In the genomic region with DNA sequence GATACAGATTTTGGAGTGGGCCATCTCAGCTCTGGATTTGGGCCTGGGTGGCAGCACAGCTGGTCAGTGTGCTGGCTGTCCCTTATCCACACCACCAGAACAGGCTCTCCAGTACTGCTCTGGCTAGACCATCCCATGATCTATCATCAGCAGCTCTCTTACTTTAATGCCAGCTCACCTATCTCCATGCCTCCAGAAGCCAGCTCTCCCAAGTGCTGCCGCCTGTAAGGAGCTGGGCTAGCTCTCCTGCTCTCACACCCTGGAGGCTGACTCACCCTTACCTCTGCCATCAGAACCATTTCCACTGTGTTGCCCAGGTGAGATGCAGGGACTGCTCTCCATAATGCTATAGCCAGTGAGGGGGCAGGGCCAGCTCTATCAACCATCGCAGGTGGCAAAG, we compare ENCODE assay signal across 26 mouse cellular contexts. TPM values are rescaled to one million over a fixed set of nuclear protein-coding genes. Genes with fewer than 3 reads are reported as not detected.
DNase-seq lines count a peak whose midpoint lies in the region; ATAC-seq and TF ChIP-seq lines count a peak whose summit lies in the region.
"Had no signal": no experiment of that assay in that cellular context is flagged by ENCODE, and none has a peak within 500 bp of the region (broad histone marks: within the 10 kb centered on the region; RNA-seq: fewer than 3 reads in every experiment).

No protein-coding gene starts in this region.

- no peak for TF ChIP-seq CTCF in stomach, postnatal 0 days (IDR thresholded peaks at IDR 0.05; ENCODE audit: low read depth)

- TF ChIP-seq EP300 in stomach, postnatal 0 days (optimal IDR thresholded peaks at IDR 0.05): no peak

- no peak overlapping the region for H3K9ac ChIP-seq in liver, embryonic 15.5 days
- no peak overlapping the region for H3K9ac ChIP-seq in liver, embryonic 12.5 days
- H3K9ac ChIP-seq in stomach, postnatal 0 days (ENCODE audit: low read length): no peak overlapping the region
- H3K9ac ChIP-seq: embryonic facial prominence, embryonic 15.5 days; liver, embryonic 14.5 days; neural tube, embryonic 15.5 days had no signal

- H3K4me3 ChIP-seq in liver, embryonic 15.5 days (replicated peaks): no peak overlapping the region
- no peak overlapping the region for H3K4me3 ChIP-seq in liver, embryonic 12.5 days
- no peak overlapping the region for H3K4me3 ChIP-seq in stomach, postnatal 0 days (ENCODE audit: low read depth, low read length)
- H3K4me3 ChIP-seq: embryonic facial prominence, embryonic 15.5 days; heart, embryonic 10.5 days; neural tube, embryonic 15.5 days had no signal

- peak; percentile 84 for DNase-seq in heart, adult 11 months
- DNase-seq in heart, adult 18-20 months: no peak
- peak; percentile 14 for DNase-seq in right cerebral cortex, adult 18-20 months
- no peak for DNase-seq in right cerebral cortex, adult 2 months (ENCODE audit: low spot score in 2 of 2)
- no peak for DNase-seq in stomach, postnatal 0 days (ENCODE audit: low spot score)
- DNase-seq in heart, postnatal 4 days: no peak
- DNase-seq: adrenal gland, postnatal 36 days; B cell, adult 2 months; cerebellum, adult 11-12 months; cerebellum, postnatal 14 days; embryo, embryonic 11 days; gastrocnemius, postnatal 25 days; kidney, adult 18-20 months; kidney, postnatal 4 days; lung, postnatal 10 days had no signal

- 76% methylated on average over 2 of the region's 2 CpGs for WGBS in liver, embryonic 15.5 days (ENCODE audit: insufficient replicate concordance)
- 83% methylated on average over 2 of the region's 2 CpGs for WGBS in liver, embryonic 12.5 days (ENCODE audit: insufficient replicate concordance)
- 94% methylated on average over 2 of the region's 2 CpGs for WGBS in stomach, postnatal 0 days

- H3K4me2 ChIP-seq in liver, embryonic 15.5 days: no peak overlapping the region
- H3K4me2 ChIP-seq in liver, embryonic 12.5 days: no peak overlapping the region
- no peak overlapping the region for H3K4me2 ChIP-seq in stomach, postnatal 0 days (replicated peaks; ENCODE audit: low read depth)
- H3K4me2 ChIP-seq: embryonic facial prominence, embryonic 15.5 days; neural tube, embryonic 15.5 days had no signal

- peaks cover 48% of the 10 kb centered on the region for H3K36me3 ChIP-seq in liver, embryonic 15.5 days (replicated peaks)
- H3K36me3 ChIP-seq in liver, embryonic 12.5 days: peaks cover 86% of the 10 kb centered on the region
- peaks cover 31% of the 10 kb centered on the region for H3K36me3 ChIP-seq in stomach, postnatal 0 days (ENCODE audit: control insufficient read depth, insufficient read depth, low read length)

- H3K9me3 ChIP-seq in liver, embryonic 15.5 days (replicated peaks): no peaks in the 10 kb centered on the region
- no peaks in the 10 kb centered on the region for H3K9me3 ChIP-seq in liver, embryonic 12.5 days (replicated peaks)
- no peaks in the 10 kb centered on the region for H3K9me3 ChIP-seq in stomach, postnatal 0 days (ENCODE audit: control insufficient read depth, low read length)
- H3K9me3 ChIP-seq: embryonic facial prominence, embryonic 15.5 days; G1E; heart, embryonic 10.5 days; neural tube, embryonic 15.5 days had no signal

- ATAC-seq in liver, embryonic 15.5 days (ENCODE audit: insufficient read depth): 0 out of 2 replicates have a peak, but pooled peaks have one; percentile 3
- no peak for ATAC-seq in liver, embryonic 12.5 days
- peak; percentile 55 for ATAC-seq in stomach, postnatal 0 days (ENCODE audit: low FRiP score, low TSS enrichment)
- ATAC-seq: forebrain, embryonic 16.5 days; Patski had no signal

- H3K27me3 ChIP-seq in liver, embryonic 15.5 days: no peaks in the 10 kb centered on the region
- no peaks in the 10 kb centered on the region for H3K27me3 ChIP-seq in liver, embryonic 12.5 days (replicated peaks)
- H3K27me3 ChIP-seq in stomach, postnatal 0 days (ENCODE audit: control insufficient read depth, insufficient read depth, low read length): no peaks in the 10 kb centered on the region
- H3K27me3 ChIP-seq: CH12.LX; embryonic facial prominence, embryonic 15.5 days; neural tube, embryonic 15.5 days; Patski had no signal

- no peak overlapping the region for H3K27ac ChIP-seq in liver, embryonic 15.5 days (replicated peaks)
- H3K27ac ChIP-seq in liver, embryonic 12.5 days: no peak overlapping the region
- H3K27ac ChIP-seq in stomach, postnatal 0 days (replicated peaks): no peak overlapping the region
- H3K27ac ChIP-seq: embryonic facial prominence, embryonic 15.5 days; heart, embryonic 10.5 days; hindbrain, postnatal 0 days; liver, embryonic 14.5 days; neural tube, embryonic 15.5 days had no signal

- no peaks in the 10 kb centered on the region for H3K4me1 ChIP-seq in liver, embryonic 15.5 days (replicated peaks)
- H3K4me1 ChIP-seq in liver, embryonic 12.5 days: no peaks in the 10 kb centered on the region
- H3K4me1 ChIP-seq in stomach, postnatal 0 days (replicated peaks; ENCODE audit: control insufficient read depth, insufficient read depth): no peaks in the 10 kb centered on the region
- H3K4me1 ChIP-seq: embryonic facial prominence, embryonic 15.5 days; heart, embryonic 10.5 days; neural tube, embryonic 15.5 days had no signal

RNA-seq across cellular contexts. Expression of a gene that starts 25.7 kb away (rescaled TPM):
- 10 to 100 TPM; 11.8 to 14.6 TPM for total RNA-seq in heart, adult 18-20 months (2021)
- polyA plus RNA-seq in liver, embryonic 15.5 days (2015; fragmentation: Nextera tagmentation; extraction: Ambion mirVana): 16.5 and 17.5 TPM in 2 replicates
- polyA plus RNA-seq in liver, embryonic 12.5 days (2016; fragmentation: Nextera tagmentation; extraction: Ambion mirVana): 21.8 and 24.3 TPM in 2 replicates
- 37.4 and 39.6 TPM in 2 replicates for polyA plus RNA-seq in stomach, postnatal 0 days (2015; fragmentation: Nextera tagmentation; extraction: Ambion mirVana)
- total RNA-seq in heart, postnatal 4 days (2021): 10 to 100 TPM; 23.3 to 23.5 TPM

RNA-seq across cellular contexts. Expression of a gene that starts 46.8 kb away (rescaled TPM):
- 10 to 100 TPM; 22.5 to 25.4 TPM for total RNA-seq in heart, adult 18-20 months (2021)
- 25.1 and 25.5 TPM in 2 replicates for polyA plus RNA-seq in liver, embryonic 15.5 days (2015; fragmentation: Nextera tagmentation; extraction: Ambion mirVana)
- polyA plus RNA-seq in liver, embryonic 12.5 days (2016; fragmentation: Nextera tagmentation; extraction: Ambion mirVana): 50.9 and 51.3 TPM in 2 replicates
- 41.4 and 43.8 TPM in 2 replicates for polyA plus RNA-seq in stomach, postnatal 0 days (2015; fragmentation: Nextera tagmentation; extraction: Ambion mirVana)
- 10 to 100 TPM; 30.1 to 33.6 TPM for total RNA-seq in heart, postnatal 4 days (2021)

RNA-seq across cellular contexts. Expression of a gene that starts 46.8 kb away (rescaled TPM):
- 10 to 100 TPM; 31.5 to 33.9 TPM for total RNA-seq in heart, adult 18-20 months (2021)
- 38.9 and 39.6 TPM in 2 replicates for polyA plus RNA-seq in liver, embryonic 15.5 days (2015; fragmentation: Nextera tagmentation; extraction: Ambion mirVana)
- polyA plus RNA-seq in liver, embryonic 12.5 days (2016; fragmentation: Nextera tagmentation; extraction: Ambion mirVana): 73.0 and 75.2 TPM in 2 replicates
- polyA plus RNA-seq in stomach, postnatal 0 days (2015; fragmentation: Nextera tagmentation; extraction: Ambion mirVana): 29.4 TPM in 2 replicates
- total RNA-seq in heart, postnatal 4 days (2021): 10 to 100 TPM; 47.8 to 52.3 TPM

Comparison
In these comparisons a context has a peak if more than half of its experiments do, and no peak if none do; other contexts are left out.
1. DNase-seq: peak in heart, adult 11 months (single experiment) and right cerebral cortex, adult 18-20 months (single experiment); none in heart, adult 18-20 months (0 of 2), right cerebral cortex, adult 2 months (0 of 2), stomach, postnatal 0 days (single experiment) and heart, postnatal 4 days (single experiment).